In genomic region chr9:90054371-90055145, GRCm38 (mm10) we compare ENCODE assay signal across 8 mouse cellular contexts. TPM values are rescaled to one million over a fixed set of nuclear protein-coding genes. Genes with fewer than 3 reads are reported as not detected.
DNase-seq lines count a peak whose midpoint lies in the region; ATAC-seq and TF ChIP-seq lines count a peak whose summit lies in the region.

No protein-coding gene starts in this region.

- peak; percentile 28 to 40 for DNase-seq in cerebellum, postnatal 10 days
- no peak for DNase-seq in cerebellum, postnatal 36 days
- peak; percentile 74 for DNase-seq in embryo, embryonic 9.5 days (ENCODE audit: extremely low spot score)
- DNase-seq in heart, embryonic 10.5 days (ENCODE audit: low spot score), result peak; percentile 89
- DNase-seq in kidney, adult 9 months, result peak; percentile 89
- peak; percentile 75 for DNase-seq in lung, adult 2 months
- DNase-seq in testis, postnatal 10 days (ENCODE audit: low spot score), result peak; percentile 71

- TF ChIP-seq POLR2A in lung, adult 2 months (IDR thresholded peaks at IDR 0.05; ENCODE audit: borderline replicate concordance, extremely low read depth, low read depth, low read length), result peak; percentile 80; the same call in 1 of the 2 replicates

- H3K9me3 ChIP-seq in heart, embryonic 10.5 days, result no peaks in the 10 kb centered on the region
- H3K9me3 ChIP-seq in neural tube, embryonic 13.5 days, result no peaks in the 10 kb centered on the region

- ATAC-seq in neural tube, embryonic 13.5 days (ENCODE audit: low read depth), result peak; percentile 75; the same call in 1 of the 2 replicates

- H3K4me3 ChIP-seq in heart, embryonic 10.5 days, result peak overlapping the region; percentile 72
- peak overlapping the region; percentile 76 for H3K4me3 ChIP-seq in lung, adult 2 months (replicated peaks; ENCODE audit: extremely low read depth, low read depth, low read length)
- H3K4me3 ChIP-seq in neural tube, embryonic 13.5 days, result peak overlapping the region; percentile 41

- no peaks in the 10 kb centered on the region for H3K36me3 ChIP-seq in heart, embryonic 10.5 days
- no peaks in the 10 kb centered on the region for H3K36me3 ChIP-seq in neural tube, embryonic 13.5 days

- no peaks in the 10 kb centered on the region for H3K27me3 ChIP-seq in heart, embryonic 10.5 days (ENCODE audit: insufficient read depth, poor library complexity, severe bottlenecking)
- H3K27me3 ChIP-seq in neural tube, embryonic 13.5 days, result peaks cover 16% of the 10 kb centered on the region

- H3K4me1 ChIP-seq in heart, embryonic 10.5 days, result peaks cover 4% of the 10 kb centered on the region; the same call in 1 of the 2 replicates
- H3K4me1 ChIP-seq in lung, adult 2 months (ENCODE audit: control insufficient read depth, insufficient read depth, low read length), result no peaks in the 10 kb centered on the region
- H3K4me1 ChIP-seq in neural tube, embryonic 13.5 days (replicated peaks), result peaks cover 11% of the 10 kb centered on the region

- peak overlapping the region; percentile 69 for H3K4me2 ChIP-seq in neural tube, embryonic 13.5 days

- TF ChIP-seq CTCF in lung, adult 2 months (IDR thresholded peaks at IDR 0.05; ENCODE audit: insufficient read depth, low read length), result peak; percentile 52

- peak overlapping the region; percentile 82 for H3K27ac ChIP-seq in heart, embryonic 10.5 days
- no peak overlapping the region for H3K27ac ChIP-seq in neural tube, embryonic 13.5 days (replicated peaks)

- H3K9ac ChIP-seq in neural tube, embryonic 13.5 days, result peak overlapping the region; percentile 65

- under 1% methylated on average over 37 of the region's 37 CpGs for WGBS in heart, embryonic 10.5 days
- WGBS in lung, adult 2 months, result under 1% methylated on average over 37 of the region's 37 CpGs
- WGBS in neural tube, embryonic 13.5 days, result under 1% methylated on average over 37 of the region's 37 CpGs

RNA-seq across cellular contexts. Expression of gene Ctsh, which starts 0.6 kb away (rescaled TPM):
- polyA plus RNA-seq in heart, embryonic 10.5 days (2016; fragmentation: Nextera tagmentation; extraction: Ambion mirVana), result 19.3 and 26.4 TPM in 2 replicates
- 95.5 and 151 TPM in 2 replicates for polyA plus RNA-seq in lung, adult 2 months (2012; rRNA removed)
- polyA plus RNA-seq in neural tube, embryonic 13.5 days (2015; fragmentation: Nextera tagmentation; extraction: Ambion mirVana), result 29.5 and 34.0 TPM in 2 replicates

Comparison
In these comparisons a context has a peak if more than half of its experiments do, and no peak if none do; other contexts are left out.
1. DNase-seq: peak in cerebellum, postnatal 10 days (2 of 2), embryo, embryonic 9.5 days (single experiment), heart, embryonic 10.5 days (single experiment), kidney, adult 9 months (single experiment), lung, adult 2 months (single experiment) and testis, postnatal 10 days (single experiment); none in cerebellum, postnatal 36 days (0 of 2).
2. Peak in every context shown above with its lines, with median percentiles within 50 percentile points of each other: H3K4me3 ChIP-seq.